Mouse (Mus musculus) cerebellum, adult 2 months (tissue): Measurements from ENCODE around the gene Spty2d1.

Experiments used
- CTCF ChIP-seq: fragments of 200-500 bp; IDR thresholded peaks from 2 replicates; pipeline ENCODE4 v1.5.1; 2011; ENCODE audit warnings: low read depth, mild to moderate bottlenecking, control low read depth, low read length, moderate library complexity, borderline replicate concordance; ENCODE audit not compliant: insufficient read depth
- POLR2A ChIP-seq: fragments of 200-500 bp; IDR thresholded peaks from 2 replicates; pipeline ENCODE4 v1.6.1; 2011; ENCODE audit warnings: low read length, control low read depth, borderline replicate concordance; ENCODE audit not compliant: insufficient read depth

- TF ChIP-seq CTCF (no peak), POLR2A (no peak)
Observed at GRCm38 (mm10) chr7:47042121-47042520, 33.9 kb upstream of the Spty2d1 start.
